Mouse (Mus musculus) heart, embryonic 16.5 days (tissue): ENCODE data around the gene Rtn1. TPM values are rescaled to one million over a fixed set of nuclear protein-coding genes. Genes with fewer than 3 reads are reported as not detected.

ENCODE experiments used
- ATAC-seq: fragments of 200-750 bp; cut with Nextera tagmentation; replicated peaks from 2 replicates; pipeline ENCODE4 v1.8.0; 2017; ENCODE audit warnings: moderate number of reproducible peaks; ENCODE audit not compliant: insufficient read depth, low FRiP score; ENCODE audit errors: extremely low read depth
- H3K27ac ChIP-seq: fragments of 300-500 bp; sonication (generic); 2 replicates; pipeline ENCODE4 v1.5.1; 2014; ENCODE audit warnings: mild to moderate bottlenecking, low read length, control low read depth, moderate library complexity
- H3K27me3 ChIP-seq: fragments of 300-500 bp; sonication (generic); 2 replicates; pipeline ENCODE4 v1.6.1; 2014; ENCODE audit warnings: low read length, mixed read lengths; ENCODE audit not compliant: control insufficient read depth, insufficient read depth
- H3K36me3 ChIP-seq: fragments of 300-500 bp; sonication (generic); 2 replicates; pipeline ENCODE4 v1.6.1; 2014; ENCODE audit not compliant: control insufficient read depth, insufficient read depth
- H3K4me1 ChIP-seq: fragments of 300-500 bp; sonication (generic); 2 replicates; pipeline ENCODE4 v1.6.1; 2014; ENCODE audit warnings: low read length, mixed read lengths; ENCODE audit not compliant: control insufficient read depth, insufficient read depth
- H3K4me2 ChIP-seq: fragments of 300-500 bp; sonication (generic); 2 replicates; pipeline ENCODE4 v1.6.1; 2014; ENCODE audit warnings: low read depth, mild to moderate bottlenecking, control low read depth, low read length
- H3K4me3 ChIP-seq: fragments of 300-500 bp; sonication (generic); 2 replicates; pipeline ENCODE4 v1.5.1; 2014; ENCODE audit warnings: mild to moderate bottlenecking, control low read depth, low read length
- H3K9ac ChIP-seq: fragments of 300-500 bp; sonication (generic); 2 replicates; pipeline ENCODE4 v1.6.1; 2014; ENCODE audit warnings: low read length, control low read depth
- H3K9me3 ChIP-seq: fragments of 300-500 bp; sonication (generic); replicated peaks from 2 replicates; pipeline ENCODE4 v1.6.1; 2016; ENCODE audit warnings: low read length; ENCODE audit not compliant: control insufficient read depth
- WGBS: fragments of 180-500 bp; shearing (Covaris S2); extraction: QIAGEN DNeasy Blood & Tissue Kit; methylation state at CpG from one replicate; pipeline ENCODE4 v1.1.7; 2014; 5-methylcytosine and 5-hydroxymethylcytosine counted together
- polyA plus RNA-seq: library from polyadenylated mRNA; unstranded; fragments of >200 nt; fragmentation: Nextera tagmentation; extraction: Ambion mirVana; gene quantifications from 2 replicates; pipeline ENCODE4 v1.2.1, GENCODE M21; 2015

Gene Rtn1
- polyA plus RNA-seq, 1 experiment from 2014 or later = 10.1 TPM

DNA sequence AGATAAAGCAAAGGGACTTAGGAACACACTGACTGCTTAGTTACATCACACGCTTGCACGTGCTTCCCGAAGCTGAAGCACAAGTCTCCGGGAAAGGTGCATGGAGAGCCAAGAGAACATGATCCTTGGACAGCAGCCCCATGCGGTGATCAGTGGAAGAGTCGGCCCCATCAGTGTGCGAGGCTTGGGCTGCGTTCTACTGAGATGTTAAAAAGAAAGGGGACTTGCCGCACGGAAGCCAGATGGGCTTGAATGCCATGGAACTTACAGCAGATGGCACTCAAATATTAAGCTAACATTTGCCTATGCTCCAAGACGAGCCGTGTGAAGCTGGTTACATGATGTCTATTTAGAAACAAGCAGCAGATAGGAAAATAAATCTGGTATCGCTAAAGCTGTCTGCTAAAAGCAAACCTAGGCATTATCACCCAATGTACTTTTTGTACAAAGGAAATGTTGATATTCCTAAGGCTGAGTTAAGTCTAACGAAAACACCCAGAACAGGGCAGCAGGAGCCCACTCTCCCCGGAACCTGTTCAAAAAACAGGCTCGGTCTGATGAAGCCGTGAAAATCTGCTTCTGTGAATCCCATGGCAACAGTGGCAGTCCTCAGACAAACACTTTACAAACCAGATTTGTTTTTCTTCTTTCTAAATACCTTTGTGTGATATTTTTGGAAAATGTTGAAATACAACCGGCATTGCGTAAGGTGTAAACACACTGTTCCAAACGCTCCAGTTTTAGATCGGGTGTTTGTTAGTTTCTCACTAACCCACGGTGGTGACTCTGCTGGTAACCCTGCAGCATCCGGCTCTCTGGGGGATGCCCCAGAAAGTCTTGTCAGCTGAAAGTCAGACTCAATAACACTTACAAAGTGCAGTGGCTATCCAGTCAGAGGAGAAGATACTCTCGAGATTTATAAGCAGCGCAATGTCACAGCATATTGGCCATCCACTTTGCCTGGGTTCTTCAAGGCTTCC, 123.2 kb downstream of the Rtn1 start:
- no peaks in the 10 kb centered on the region for H3K36me3 ChIP-seq
- no peaks in the 10 kb centered on the region for H3K9me3 ChIP-seq
- no peak overlapping the region for H3K9ac ChIP-seq
- no peaks in the 10 kb centered on the region for H3K27me3 ChIP-seq
- ATAC-seq = no peak
- 76% methylated on average over 25 of the region's 25 CpGs for WGBS
- H3K4me2 ChIP-seq = no peak overlapping the region
- no peak overlapping the region for H3K4me3 ChIP-seq
- H3K27ac ChIP-seq = no peak overlapping the region
- no peaks in the 10 kb centered on the region for H3K4me1 ChIP-seq

DNA sequence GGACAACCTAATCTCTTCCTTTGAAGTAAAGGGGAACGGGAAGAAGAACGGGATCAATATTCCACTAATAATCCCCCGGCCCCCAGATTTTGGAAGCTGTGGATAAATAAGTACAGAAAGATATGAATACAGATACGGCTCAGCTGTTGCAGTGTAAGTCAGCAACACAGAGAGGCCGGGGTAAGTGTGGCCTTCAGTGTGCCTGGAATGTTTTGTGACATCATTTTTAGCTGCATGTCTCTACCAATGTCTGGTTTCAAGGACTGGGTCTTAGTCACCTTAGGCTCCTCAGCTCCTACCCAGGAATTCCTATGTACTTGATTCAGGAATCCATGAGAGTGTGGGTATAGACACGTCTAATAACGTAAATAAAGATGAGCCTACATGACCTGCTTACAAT, 124.3 kb downstream of the Rtn1 start:
- H3K36me3 ChIP-seq = no peaks in the 10 kb centered on the region
- ATAC-seq = no peak

DNA sequence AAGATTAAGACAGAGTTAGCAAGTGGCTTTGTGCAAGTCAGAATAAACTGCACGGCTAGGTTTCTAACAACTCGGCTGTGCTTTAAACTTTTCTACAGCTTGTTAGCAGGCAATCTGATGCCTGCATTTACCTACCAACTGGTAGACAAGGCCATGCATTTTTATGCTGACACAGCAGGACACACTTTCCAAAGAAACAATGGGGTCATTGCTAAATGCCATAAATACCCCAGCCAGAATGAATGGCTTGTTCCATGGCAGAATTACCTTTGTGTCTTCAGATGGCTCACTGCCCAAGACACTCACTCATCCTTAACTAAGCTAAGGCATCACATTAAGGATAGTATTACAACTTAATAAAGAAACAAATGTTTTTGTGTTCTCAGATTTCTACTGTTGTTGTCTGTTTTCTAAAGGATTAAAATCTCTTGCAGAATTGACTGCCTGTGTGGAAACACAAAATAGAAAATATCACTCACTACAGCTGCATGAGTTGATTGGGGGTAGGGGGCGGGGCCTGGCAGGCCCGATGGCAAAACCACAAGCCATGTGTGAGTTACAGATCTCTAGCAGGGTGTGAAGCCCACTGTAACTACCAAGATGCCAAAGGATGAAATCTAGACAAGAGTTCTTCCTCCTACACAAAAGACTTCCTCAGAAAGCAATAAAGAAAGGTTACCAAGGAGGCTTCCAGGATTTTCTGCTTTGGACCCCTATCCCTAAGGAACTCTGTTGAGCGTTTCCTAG, 129.6 kb downstream of the Rtn1 start:
- H3K9ac ChIP-seq = no peak overlapping the region
- H3K36me3 ChIP-seq = no peaks in the 10 kb centered on the region
- ATAC-seq = no peak
- 76% methylated on average over 5 of the region's 5 CpGs for WGBS
- H3K9me3 ChIP-seq = no peaks in the 10 kb centered on the region
- H3K4me3 ChIP-seq = no peak overlapping the region
- no peaks in the 10 kb centered on the region for H3K27me3 ChIP-seq
- H3K4me2 ChIP-seq = no peak overlapping the region
- no peak overlapping the region for H3K27ac ChIP-seq
- H3K4me1 ChIP-seq = no peaks in the 10 kb centered on the region

More for the DNA sequence above, 124.3 kb downstream of the Rtn1 start:
- H3K27ac ChIP-seq = no peak overlapping the region
- WGBS = 83% methylated on average over 7 of the region's 7 CpGs
- H3K4me3 ChIP-seq = no peak overlapping the region
- no peaks in the 10 kb centered on the region for H3K4me1 ChIP-seq
- H3K27me3 ChIP-seq = no peaks in the 10 kb centered on the region
- H3K4me2 ChIP-seq = no peak overlapping the region
- H3K9ac ChIP-seq = no peak overlapping the region
- no peaks in the 10 kb centered on the region for H3K9me3 ChIP-seq

GRCm38 (mm10) chr12:72273721-72274414, 135.0 kb downstream of the Rtn1 start:
- no peak overlapping the region for H3K4me2 ChIP-seq
- no peaks in the 10 kb centered on the region for H3K9me3 ChIP-seq
- no peaks in the 10 kb centered on the region for H3K4me1 ChIP-seq
- H3K4me3 ChIP-seq = no peak overlapping the region
- H3K27me3 ChIP-seq = no peaks in the 10 kb centered on the region
- no peak for ATAC-seq
- 57% methylated on average over 13 of the region's 13 CpGs for WGBS
- no peak overlapping the region for H3K27ac ChIP-seq
- no peaks in the 10 kb centered on the region for H3K36me3 ChIP-seq
- no peak overlapping the region for H3K9ac ChIP-seq

GRCm38 (mm10) chr12:72267614-72268013, 141.2 kb downstream of the Rtn1 start:
- no peak for ATAC-seq
- no peaks in the 10 kb centered on the region for H3K27me3 ChIP-seq
- H3K4me1 ChIP-seq = no peaks in the 10 kb centered on the region
- no peaks in the 10 kb centered on the region for H3K9me3 ChIP-seq
- no peak overlapping the region for H3K27ac ChIP-seq
- no peak overlapping the region for H3K4me2 ChIP-seq
- 80% methylated on average over 2 of the region's 2 CpGs for WGBS
- H3K4me3 ChIP-seq = no peak overlapping the region
- H3K36me3 ChIP-seq = no peaks in the 10 kb centered on the region
- H3K9ac ChIP-seq = no peak overlapping the region

- Histone ChIP-seq H3K4me2 (no peak overlapping the region), H3K9ac (no peak overlapping the region), H3K27me3 (no peaks in the 10 kb centered on the region), H3K27ac (no peak overlapping the region), H3K36me3 (no peaks in the 10 kb centered on the region), H3K4me3 (no peak overlapping the region), H3K4me1 (no peaks in the 10 kb centered on the region), H3K9me3 (no peaks in the 10 kb centered on the region)
- WGBS = 88% methylated on average over 3 of the region's 3 CpGs
- ATAC-seq = no peak
Observed at GRCm38 (mm10) chr12:72265261-72266228, 143.3 kb downstream of the Rtn1 start.

- Histone ChIP-seq H3K4me3 (no peak overlapping the region), H3K36me3 (no peaks in the 10 kb centered on the region), H3K4me2 (no peak overlapping the region), H3K27me3 (no peaks in the 10 kb centered on the region), H3K27ac (no peak overlapping the region), H3K9me3 (no peaks in the 10 kb centered on the region), H3K9ac (no peak overlapping the region), H3K4me1 (no peaks in the 10 kb centered on the region)
- WGBS = 48% methylated on average over 12 of the region's 12 CpGs
- ATAC-seq = no peak
Observed at GRCm38 (mm10) chr12:72263213-72264103, 145.4 kb downstream of the Rtn1 start.
